Mouse (Mus musculus) gastrocnemius, adult 8-10 months (tissue): ENCODE data around the gene Ffar2. TPM values are rescaled to one million over a fixed set of nuclear protein-coding genes. Genes with fewer than 3 reads are reported as not detected.

Experiments
- DNase-seq, 2 experiments: peaks; one replicate each; pipeline ENCODE4 v3.0.0; 2022; ENCODE audit warnings: low spot score in 2 of 2
- total RNA-seq, 4 experiments: library from RNA; stranded (reverse); gene quantifications; 2 replicates each; pipeline ENCODE4 v1.2.4; 2022

The Ffar2 gene
- total RNA-seq, 4 experiments from 2014 or later: 0.21 to 1.2 (median 1.2) TPM; not detected in 1

DNA sequence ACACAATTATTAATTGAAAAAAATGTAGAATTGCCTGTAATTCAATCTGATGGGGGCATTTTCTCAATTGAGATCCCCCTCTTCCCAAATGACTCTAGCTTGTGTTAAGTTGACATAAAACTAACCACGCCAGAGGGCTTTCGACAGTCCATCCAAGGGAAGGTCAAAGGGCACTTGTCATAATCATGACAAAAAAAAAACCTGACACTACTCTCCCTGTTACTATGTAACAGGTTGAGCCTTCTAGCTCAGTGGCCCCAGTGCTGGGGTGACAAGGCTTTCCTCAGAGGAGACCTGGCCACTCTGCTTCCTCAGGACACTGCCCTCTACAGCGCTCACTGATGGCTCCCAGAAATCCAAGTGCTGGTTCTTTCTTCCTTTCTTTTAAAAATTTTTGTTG is 731 bp upstream of the Ffar2 start:
- no peak for DNase-seq

DNA sequence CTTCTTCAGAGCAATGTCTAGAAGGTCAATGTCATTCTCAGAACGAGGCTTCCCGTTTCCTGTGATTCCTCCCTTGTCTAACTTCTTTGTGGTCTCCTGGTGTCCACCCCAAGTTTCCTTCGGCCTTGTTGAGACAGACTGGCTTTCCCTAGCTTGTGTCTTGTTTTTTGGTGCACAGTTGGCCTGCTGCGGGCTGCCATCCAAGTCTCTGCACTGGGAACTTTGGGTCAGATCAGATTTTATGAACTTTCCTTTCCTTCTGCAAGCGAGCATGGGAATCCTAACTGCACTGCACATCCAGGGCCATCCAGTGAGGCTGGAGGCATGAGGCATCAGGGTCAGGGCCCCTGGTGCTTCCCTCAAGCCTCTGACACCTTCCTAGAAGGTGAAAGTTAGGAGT is 2.0 kb downstream of the Ffar2 start:
- DNase-seq: no peak

DNA sequence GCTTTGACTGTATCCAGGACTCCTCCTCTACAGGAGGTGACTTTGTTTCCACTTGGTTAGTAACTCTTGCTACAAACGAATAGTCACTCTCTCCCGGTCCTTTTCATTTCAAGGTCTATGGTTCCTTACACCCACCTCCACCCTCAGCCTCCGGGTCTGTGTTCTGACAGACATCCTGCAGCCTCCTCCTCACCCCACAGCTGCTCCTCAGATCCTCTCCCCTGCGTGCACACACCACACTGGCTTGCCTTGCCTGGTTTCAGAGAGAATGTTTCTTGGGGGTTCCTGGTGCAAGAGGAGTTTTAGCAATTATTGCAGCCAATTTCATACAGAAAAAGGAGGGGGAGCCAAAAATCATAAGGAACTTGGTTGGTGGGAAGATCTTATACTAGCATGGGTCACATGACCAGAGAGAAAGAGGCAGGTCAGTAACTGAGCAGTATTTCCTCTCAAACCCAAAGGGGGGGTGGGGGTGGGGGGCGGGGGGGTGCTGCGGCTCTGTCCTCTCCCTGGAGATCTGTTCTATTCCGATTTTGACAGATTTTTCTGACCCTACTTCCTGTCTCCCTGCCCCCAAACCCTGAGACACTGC is 2.6 kb downstream of the Ffar2 start:
- no peak for DNase-seq

DNA sequence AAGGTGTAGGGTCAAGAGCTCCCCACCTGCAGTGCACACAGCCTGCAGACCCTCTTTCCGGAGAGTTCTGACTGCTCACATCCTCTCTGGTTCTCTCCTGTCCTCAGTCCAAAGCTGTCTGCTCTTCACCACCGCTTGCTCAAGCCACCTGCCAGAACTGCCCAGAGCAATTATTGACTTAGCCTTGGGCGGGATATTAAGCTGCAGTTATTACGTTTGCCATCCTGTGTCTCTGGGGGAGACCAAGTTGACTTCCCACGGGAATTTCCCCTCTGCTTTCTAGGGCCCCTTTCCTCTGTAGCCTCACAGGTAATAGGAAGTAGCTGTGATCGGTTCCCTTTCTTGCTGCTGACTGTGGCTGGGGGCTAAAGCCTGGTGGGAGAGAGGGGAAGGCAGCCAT is 3.4 kb downstream of the Ffar2 start:
- no peak for DNase-seq

DNA sequence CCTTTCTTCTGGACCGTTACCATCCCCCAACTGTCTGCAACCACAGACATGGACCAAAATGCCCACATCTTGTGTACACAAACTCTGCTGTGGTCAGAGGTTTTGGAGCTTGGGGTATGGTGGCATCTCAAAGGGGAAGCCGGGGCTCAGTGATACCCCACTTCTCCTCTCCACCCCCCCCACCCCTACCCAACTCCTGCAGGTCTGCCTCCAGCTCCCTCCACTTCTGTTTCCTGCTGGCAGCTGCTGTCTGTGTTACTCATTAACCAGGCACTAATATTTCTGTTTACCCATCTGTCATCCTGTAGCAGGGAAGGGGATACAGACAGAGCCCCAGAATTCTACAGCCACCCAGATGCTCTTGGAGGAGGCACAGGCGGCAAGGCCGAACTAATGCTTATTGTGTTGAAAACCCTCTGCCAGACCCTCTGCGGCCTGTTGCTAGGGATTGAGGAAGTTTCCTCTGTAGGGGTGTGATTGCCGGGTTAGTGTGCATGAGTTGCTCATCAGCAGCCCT is 11.2 kb downstream of the Ffar2 start:
- no peak for DNase-seq

DNA sequence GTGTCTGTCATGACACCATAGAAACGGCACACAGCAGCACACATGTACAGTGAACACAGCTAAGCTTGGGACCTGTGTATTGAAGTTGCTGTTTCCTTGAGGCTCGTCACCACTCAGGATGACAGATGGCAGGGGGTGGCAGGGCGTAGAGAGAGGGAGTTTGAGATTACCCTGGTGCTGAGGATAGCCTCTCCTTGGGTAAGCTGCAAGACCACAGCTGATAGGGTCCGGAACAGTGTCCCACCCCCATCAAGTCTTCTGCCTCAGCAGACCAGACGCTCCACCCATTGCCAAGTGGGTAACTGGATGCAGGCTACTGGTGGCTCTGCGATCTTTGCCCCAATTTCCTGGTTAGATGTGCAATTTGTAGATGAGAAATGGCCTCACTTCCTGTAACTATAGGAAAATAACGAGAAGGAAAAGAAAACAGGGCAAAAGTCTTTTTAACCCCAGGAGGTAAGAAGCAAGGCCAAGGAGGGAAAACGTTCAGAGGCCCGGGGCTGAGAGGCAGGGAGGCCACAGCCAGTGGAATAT is 11.8 kb downstream of the Ffar2 start:
- no peak for DNase-seq

DNA sequence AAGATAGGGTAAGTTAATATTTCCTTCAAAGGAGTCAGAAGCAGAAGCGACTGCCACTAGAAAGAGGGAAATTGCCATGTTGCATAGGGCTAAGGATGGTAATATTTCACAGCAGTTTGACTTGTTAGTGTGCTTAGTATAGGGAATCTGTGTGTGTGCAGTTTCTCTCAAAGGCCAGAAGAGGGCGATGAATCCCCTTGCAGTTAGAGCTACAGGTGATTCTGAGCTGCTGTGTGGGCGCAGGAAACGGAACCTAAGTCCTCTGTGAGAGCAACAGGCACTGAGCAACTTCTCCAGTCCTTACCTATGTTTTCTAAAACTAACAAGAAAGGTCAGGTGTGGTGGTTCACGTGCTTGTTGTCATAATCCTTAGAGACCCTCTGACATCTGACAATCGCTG is 13.3 kb downstream of the Ffar2 start:
- no peak for DNase-seq

DNA sequence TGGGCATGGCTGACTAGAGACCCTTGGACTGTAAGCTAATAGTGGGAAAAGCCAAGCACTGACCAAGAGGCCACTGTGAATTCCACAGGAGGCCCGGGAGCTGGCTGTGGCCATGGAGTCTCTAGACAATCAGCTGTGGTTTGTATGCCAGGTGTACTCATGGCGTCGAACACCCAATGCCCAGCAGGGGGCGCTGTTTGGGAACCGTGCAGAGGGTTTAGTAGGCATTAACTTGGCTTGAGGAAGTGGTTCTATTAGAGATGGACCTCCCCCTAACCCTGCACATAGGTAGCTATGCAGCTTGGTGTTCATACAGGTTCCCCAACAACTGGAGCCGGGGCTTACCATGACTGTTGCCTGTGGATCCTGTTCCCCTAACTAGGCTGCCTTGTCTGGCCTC is 17.7 kb downstream of the Ffar2 start:
- no peak for DNase-seq

DNA sequence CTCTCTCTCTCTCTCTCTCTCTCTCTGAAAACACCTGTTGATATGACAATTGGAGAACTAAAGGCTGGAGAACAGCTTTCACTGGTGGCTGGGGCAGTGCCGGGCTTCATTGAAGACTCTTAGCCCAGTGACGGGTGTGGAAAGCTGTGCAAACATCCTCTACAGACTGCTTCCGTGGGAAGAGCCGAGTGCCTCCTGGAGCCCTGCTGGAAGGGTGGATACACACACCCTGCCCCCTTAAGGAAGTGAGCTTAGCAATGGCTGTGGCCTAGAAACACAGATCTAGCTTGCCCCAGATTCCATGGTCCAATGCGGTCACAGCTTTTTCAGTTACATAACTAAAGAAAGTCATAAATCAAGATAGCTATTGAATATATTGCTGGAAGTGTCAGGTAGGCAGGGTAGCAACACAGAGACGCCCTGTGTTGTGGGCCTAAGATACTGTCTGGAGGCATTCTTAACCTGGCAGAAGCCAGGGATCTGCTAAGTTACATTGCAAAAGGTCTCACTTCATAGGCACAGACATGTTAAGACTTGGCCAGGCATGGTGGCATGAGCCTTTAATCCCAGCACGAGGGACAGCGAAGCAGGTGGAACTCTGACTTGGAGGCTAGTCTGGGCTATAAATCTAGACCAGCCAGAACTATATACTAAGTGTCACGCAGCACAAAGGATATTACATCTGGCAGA is 19.4 kb downstream of the Ffar2 start:
- DNase-seq: no peak

DNA sequence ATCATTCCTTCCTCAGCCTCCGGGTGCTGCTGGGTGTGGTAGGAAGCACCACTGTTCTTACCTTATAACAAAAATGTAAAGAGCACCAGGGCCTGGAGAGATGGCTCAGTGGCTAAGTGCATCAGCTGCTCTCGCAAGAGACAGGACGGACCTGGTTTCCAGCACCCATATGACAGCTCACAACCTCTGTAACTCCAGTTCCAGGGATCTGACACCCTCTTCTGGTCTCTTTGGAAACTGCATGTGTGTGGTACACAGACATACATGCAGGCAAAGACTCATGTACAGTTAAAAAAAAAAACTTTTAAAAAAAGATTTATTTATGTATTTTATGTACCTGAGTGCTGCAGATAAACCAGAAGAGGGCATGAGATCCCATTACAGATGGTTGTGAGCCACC is 20.3 kb downstream of the Ffar2 start:
- no peak for DNase-seq

DNA sequence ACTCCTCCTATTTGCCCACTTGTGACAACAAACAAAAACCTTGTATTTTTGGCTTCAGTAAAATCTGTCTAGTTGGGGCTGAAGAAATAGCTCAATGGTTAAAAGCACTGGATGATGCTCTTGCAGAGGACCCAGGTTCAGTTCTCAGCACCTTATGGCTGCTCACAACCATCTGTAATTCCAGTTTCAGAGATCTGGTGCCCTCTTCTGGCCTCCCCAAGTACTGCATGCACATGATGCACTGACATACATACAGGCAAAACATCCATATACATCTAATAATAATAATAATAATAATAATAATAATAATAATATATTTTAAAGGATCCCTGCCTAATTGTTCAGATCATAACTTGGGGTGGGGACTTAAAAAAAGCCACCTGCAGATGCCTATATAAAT is 22.9 kb downstream of the Ffar2 start:
- no peak for DNase-seq

DNA sequence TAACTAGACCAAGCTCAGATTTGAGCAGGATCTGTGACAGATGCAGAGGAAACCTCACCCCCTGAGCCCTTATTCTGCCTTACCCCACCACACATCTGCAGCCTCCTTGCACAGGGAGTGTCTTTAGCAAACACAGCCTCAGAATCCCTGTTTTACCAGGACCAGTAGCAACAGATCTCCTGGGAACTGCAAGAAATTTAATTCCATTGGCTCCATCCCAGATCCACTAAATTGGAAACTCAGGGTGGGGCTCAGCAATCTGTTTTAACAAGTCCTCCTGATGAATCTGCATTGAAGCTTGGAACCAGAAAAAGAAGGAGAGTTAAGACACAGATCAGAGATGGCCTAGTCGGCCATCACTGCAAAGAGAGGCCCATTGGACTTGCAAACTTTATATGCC is 26.8 kb downstream of the Ffar2 start:
- DNase-seq: no peak

DNA sequence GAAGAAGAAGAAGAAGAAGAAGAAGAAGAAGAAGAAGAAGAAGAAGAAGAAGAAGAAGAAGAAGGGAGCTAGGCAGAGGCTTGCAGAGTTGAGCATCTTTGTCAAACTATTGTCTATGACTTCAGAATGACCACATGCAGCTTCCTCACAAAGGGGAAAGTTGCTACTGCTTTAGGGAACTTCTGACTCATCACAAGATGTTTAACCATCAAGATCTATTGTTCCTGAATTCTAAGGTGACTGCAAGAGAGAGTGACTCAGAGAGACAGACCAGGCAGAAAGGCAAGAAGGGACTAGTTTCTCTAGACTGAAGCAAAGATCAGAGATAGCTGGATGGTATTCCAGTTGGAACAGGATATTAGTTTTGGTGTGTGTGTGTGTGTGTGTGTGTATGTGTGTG is 28.7 kb downstream of the Ffar2 start:
- no peak for DNase-seq

DNA sequence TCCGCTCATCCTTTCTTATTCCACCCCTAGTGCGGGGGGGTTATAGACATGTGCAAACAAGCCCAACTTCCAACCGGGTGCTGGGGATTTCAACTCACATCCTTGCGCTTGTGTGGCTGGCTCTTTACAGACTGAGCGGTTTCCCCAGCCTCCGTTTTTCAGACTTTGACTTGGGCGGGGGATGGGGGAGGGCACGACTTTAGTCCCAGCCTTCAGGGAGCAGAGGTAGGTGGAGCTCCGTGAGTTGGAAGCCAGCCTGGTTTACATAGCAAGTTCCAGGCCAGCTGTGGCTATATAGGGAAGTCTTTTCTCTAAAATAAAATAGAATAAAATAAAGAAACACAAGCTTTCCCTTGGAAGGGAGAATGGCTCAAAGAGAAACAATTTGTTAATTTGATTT is 31.7 kb downstream of the Ffar2 start:
- no peak for DNase-seq

DNA sequence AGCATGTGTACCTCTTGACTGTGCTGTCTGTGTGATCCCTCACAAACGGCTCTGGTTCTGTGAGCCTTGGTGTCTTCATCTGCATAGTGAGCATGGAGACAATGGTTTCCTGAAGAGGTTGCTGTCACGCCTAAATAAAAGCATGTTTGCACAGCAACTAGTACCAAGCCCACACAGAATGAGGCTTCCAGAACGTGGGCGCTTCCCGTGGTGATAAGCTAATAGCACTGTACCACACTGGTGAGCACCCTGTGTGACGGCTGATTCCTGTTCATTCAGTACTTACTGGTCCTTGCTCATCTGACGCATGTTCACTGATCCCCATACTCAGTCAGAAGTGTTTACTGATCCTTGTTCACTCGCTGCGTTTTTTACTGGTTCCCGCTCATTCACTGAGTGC is 33.4 kb downstream of the Ffar2 start:
- DNase-seq: no peak

DNA sequence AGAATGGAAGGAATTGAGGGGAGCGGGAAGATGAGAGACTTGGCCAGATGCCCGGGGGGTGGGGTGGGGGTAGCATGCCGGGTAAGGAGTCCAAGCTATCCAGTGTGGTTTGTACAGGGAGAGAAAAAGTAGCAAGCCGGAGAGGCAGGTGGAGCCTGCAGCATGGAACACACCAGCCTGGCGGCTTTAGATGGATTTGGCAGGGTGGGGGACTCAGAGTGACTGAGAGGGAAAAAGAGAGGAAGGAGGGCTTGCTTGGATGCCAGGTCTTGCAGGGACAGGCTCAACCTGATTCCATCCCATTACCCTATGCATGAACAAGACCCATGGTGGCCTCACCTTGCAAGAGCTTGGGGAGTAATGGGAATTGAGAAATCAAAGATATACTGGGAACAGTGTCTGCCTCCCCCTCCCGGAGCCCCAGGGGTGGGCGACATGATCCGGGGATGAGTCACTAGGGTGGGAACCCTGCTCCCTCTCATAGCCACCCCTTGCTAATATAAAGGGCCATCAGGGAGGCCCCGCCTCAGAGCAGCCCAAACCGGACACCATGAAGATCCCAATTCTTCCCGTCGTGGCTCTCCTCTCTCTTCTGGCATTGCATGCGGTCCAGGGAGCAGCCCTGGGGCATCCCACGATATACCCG is 36.1 kb downstream of the Ffar2 start, which contains the start of gene Krtdap:
Gene Krtdap, plus strand, starts transcription at position 520 of the 646 bp plus-strand sequence.
- DNase-seq: no peak

DNA sequence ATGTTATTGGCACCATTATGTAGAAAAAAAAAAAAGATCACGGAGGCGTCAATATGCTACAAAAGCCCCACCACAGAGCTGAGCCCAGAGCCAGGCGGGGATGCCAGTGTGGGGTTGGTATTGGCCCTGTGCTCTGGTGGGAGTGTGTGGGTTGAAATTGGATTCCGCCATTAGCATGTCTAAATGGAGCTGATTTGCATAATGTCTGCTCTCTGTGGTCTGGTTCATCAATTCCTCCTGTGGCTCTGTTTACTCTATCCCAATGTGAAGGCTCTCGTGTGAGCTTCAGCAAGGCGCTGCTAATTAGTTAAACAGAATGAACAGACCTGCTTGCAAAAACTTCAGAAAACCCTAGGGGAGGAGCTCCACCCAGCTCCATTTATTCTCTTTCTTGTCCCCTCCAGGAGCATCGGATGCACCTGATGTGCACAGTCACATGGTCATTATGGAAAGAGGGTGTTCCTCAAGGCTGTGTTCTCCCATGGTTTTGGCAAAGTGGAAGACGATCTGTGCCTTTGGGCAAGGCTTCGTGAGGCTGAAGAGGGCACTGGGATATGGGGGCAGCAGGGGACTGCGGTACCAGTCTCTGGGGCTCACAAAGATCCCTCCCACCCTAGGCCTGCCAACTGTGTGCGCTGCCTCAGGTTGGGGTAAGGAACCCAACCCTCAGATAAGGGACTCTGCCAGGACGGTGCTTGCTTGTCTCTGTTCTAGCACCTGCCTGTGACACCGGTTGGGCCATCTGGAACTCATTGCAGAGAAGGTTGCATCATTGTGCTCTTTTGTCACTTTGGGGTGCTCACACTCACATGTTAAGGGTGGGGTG is 37.6 kb downstream of the Ffar2 start:
- no peak for DNase-seq

DNA sequence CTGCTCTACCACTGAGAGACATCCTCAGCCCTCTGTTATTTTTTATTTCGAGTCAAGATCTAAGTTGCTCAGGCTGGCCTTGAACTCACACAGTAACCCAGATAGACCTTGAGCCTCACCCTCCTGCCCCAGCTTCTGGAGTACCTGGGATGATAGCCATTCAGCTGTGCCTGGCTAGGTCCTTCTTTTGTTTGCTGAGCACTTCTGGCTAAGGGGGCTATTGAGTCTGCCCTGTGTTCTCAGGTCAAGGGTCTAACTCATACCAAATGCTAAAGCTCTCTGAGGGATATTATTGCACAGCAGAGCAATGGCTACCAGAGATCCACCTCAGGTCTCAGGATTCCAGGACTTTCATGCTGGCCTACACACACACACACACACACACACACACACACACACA is 38.4 kb downstream of the Ffar2 start:
- DNase-seq: no peak

DNA sequence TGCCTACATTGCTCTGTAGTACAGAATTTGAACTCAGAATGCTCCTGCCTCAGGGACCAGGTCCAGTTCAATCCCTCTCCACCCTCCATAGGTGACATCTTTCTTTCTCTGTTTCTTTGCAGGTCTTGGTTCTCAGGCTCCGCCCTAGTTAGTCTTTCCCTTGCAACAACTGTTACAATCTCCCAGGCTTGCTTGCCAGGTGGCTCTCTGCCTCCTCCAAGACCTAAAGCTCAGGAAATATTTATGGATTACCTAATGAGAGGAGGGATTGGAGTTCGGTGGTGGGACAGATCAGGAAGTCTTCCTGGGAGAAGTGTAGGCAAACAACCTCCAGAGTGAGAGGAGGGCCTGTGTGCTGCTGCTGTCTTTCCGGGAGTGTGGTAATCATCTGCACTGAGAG is 40.9 kb downstream of the Ffar2 start:
- no peak for DNase-seq

DNA sequence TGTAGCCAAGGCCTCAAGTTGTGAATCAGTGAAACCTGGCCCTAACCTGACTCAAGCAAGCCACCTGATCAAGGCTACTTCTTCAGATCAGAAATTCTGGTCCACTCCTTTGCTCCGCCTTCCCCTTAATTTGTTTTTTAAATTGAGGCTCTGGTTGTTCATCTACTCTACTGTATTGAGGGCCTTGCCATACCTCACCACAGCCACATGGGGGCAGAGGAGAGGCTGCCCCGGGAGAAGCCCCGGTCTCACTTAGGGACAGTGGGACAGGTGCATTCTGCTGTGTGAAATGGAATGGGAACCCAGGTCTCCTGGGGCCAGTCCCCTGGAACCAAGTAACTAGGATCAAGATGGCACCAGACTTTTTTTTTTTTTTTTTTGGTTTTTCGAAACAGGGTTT is 41.8 kb downstream of the Ffar2 start:
- DNase-seq: no peak

DNA sequence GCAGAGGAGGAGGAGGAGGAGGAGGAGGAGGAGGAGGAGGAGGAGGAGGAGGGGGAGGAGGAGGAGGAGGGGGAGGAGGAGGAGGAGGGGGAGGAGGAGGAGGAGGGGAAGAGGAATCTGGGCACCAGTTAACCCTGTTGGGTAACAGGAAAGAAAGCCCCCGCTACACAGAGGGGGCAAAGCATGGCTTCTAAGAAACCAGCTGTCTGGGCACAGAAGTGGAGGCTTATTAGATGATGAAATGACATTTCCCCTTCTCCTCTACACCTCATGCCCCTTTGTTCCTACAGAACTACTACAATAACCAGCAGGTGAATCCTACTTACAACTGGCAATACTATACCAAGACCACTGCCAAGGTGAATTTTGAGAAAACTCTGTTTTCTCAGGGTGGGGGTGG is 45.7 kb downstream of the Ffar2 start:
- no peak for DNase-seq
